Mouse (Mus musculus): ENCODE results near the gene Cript.
"Not testable (repeated sequence)": the region's sequence is repeated elsewhere in the genome, so short reads cannot be mapped to it uniquely, and the experiment has no call there.

Gene Cript

GRCm38 (mm10) chr17:87049696-87050095, 24.3 kb downstream of the Cript start:
- no peak for DNase-seq (ENCODE audit: low read depth, low spot score)

GRCm38 (mm10) chr17:87050469-87051175, 25.3 kb downstream of the Cript start:
- no peak for DNase-seq (ENCODE audit: low read depth, low spot score)

GRCm38 (mm10) chr17:87051652-87052051, 26.3 kb downstream of the Cript start:
- no peak for DNase-seq (ENCODE audit: low read depth, low spot score)

- no peak for DNase-seq (ENCODE audit: low read depth, low spot score)
Measured at GRCm38 (mm10) chr17:87052432-87052831, 27.1 kb downstream of the Cript start.

GRCm38 (mm10) chr17:87053921-87054320, 28.6 kb downstream of the Cript start:
- no peak for DNase-seq (ENCODE audit: low read depth, low spot score)

- DNase-seq (ENCODE audit: low read depth, low spot score): no peak
Measured at GRCm38 (mm10) chr17:87055051-87055459, 29.7 kb downstream of the Cript start.

GRCm38 (mm10) chr17:87055663-87056062, 30.3 kb downstream of the Cript start:
- no peak for DNase-seq (ENCODE audit: low read depth, low spot score)

- DNase-seq (ENCODE audit: low read depth, low spot score): no peak
Measured at GRCm38 (mm10) chr17:87056761-87057160, 31.4 kb downstream of the Cript start.

GRCm38 (mm10) chr17:87057486-87058266, 32.3 kb downstream of the Cript start:
- DNase-seq (ENCODE audit: low read depth, low spot score): no peak

GRCm38 (mm10) chr17:87062639-87063038, 37.3 kb downstream of the Cript start:
- DNase-seq (ENCODE audit: low read depth, low spot score): no peak

GRCm38 (mm10) chr17:87063461-87063860, 38.1 kb downstream of the Cript start:
- DNase-seq (ENCODE audit: low read depth, low spot score): no peak

GRCm38 (mm10) chr17:87063969-87064368, 38.6 kb downstream of the Cript start:
- no peak for DNase-seq (ENCODE audit: low read depth, low spot score)

GRCm38 (mm10) chr17:87068997-87069396, 43.6 kb downstream of the Cript start:
- no peak for DNase-seq (ENCODE audit: low read depth, low spot score)

GRCm38 (mm10) chr17:87072183-87072582, 46.8 kb downstream of the Cript start:
- not testable (repeated sequence) for DNase-seq (ENCODE audit: low read depth, low spot score)

- no peak for DNase-seq (ENCODE audit: low read depth, low spot score)
Measured at GRCm38 (mm10) chr17:87072766-87073440, 47.6 kb downstream of the Cript start.

GRCm38 (mm10) chr17:87073470-87073869, 48.1 kb downstream of the Cript start:
- DNase-seq (ENCODE audit: low read depth, low spot score): no peak

- not testable (repeated sequence) for DNase-seq (ENCODE audit: low read depth, low spot score)
Measured at GRCm38 (mm10) chr17:87078217-87078616, 52.9 kb downstream of the Cript start.

GRCm38 (mm10) chr17:87080724-87081123, 55.4 kb downstream of the Cript start:
- no peak for DNase-seq (ENCODE audit: low read depth, low spot score)

GRCm38 (mm10) chr17:87082547-87082946, 57.2 kb downstream of the Cript start:
- no peak for DNase-seq (ENCODE audit: low read depth, low spot score)

GRCm38 (mm10) chr17:87083671-87084070, 58.3 kb downstream of the Cript start:
- no peak for DNase-seq (ENCODE audit: low read depth, low spot score)
